ENCODE assay signal across 11 mouse cellular contexts in genomic region chr10:125321446-125322428, GRCm38 (mm10).
DNase-seq lines count a peak whose midpoint lies in the region; ATAC-seq and TF ChIP-seq lines count a peak whose summit lies in the region.
"Had no signal": no experiment of that assay in that cellular context is flagged by ENCODE, and none has a peak within 500 bp of the region (broad histone marks: within the 10 kb centered on the region; RNA-seq: fewer than 3 reads in every experiment).

No protein-coding gene starts in this region.

- peak; percentile 27; the same call in 1 of the 2 replicates for ATAC-seq in common myeloid progenitor, adult 5-6 weeks (replicated peaks; ENCODE audit: low read depth, poor library complexity, severe bottlenecking)
- ATAC-seq in forebrain, postnatal 0 days, result no peak

- H3K4me3 ChIP-seq in heart, embryonic 10.5 days, result no peak overlapping the region
- no peak overlapping the region for H3K4me3 ChIP-seq in forebrain, postnatal 0 days (ENCODE audit: low read depth, low read length)
- H3K4me3 ChIP-seq: megakaryocyte, embryonic 14.5 days had no signal

- H3K9me3 ChIP-seq in heart, embryonic 10.5 days, result no peaks in the 10 kb centered on the region
- H3K9me3 ChIP-seq in forebrain, postnatal 0 days (ENCODE audit: low read length), result no peaks in the 10 kb centered on the region
- H3K9me3 ChIP-seq: megakaryocyte, embryonic 14.5 days had no signal

- H3K4me2 ChIP-seq in forebrain, postnatal 0 days (ENCODE audit: low read depth), result no peak overlapping the region

- 60% methylated on average over 11 of the region's 11 CpGs for WGBS in heart, embryonic 10.5 days
- 82% methylated on average over 11 of the region's 11 CpGs for whole genome bisulfite sequencing in forebrain, postnatal 0 days

- H3K4me1 ChIP-seq in heart, embryonic 10.5 days, result no peaks in the 10 kb centered on the region
- no peaks in the 10 kb centered on the region for H3K4me1 ChIP-seq in forebrain, postnatal 0 days (ENCODE audit: insufficient read depth)
- H3K4me1 ChIP-seq: megakaryocyte, embryonic 14.5 days had no signal

- H3K27ac ChIP-seq in heart, embryonic 10.5 days, result no peak overlapping the region
- H3K27ac ChIP-seq in forebrain, postnatal 0 days (ENCODE audit: low read depth, low read length), result no peak overlapping the region

- H3K9ac ChIP-seq in forebrain, postnatal 0 days, result no peak overlapping the region

- no peaks in the 10 kb centered on the region for H3K27me3 ChIP-seq in heart, embryonic 10.5 days (ENCODE audit: insufficient read depth, poor library complexity, severe bottlenecking)
- H3K27me3 ChIP-seq in forebrain, postnatal 0 days (ENCODE audit: insufficient read depth, low read length), result no peaks in the 10 kb centered on the region
- H3K27me3 ChIP-seq: megakaryocyte, embryonic 14.5 days had no signal

- TF ChIP-seq CTCF in forebrain, postnatal 0 days (IDR thresholded peaks at IDR 0.05; ENCODE audit: low read depth), result no peak

- DNase-seq in heart, adult 18-20 months, result peak; percentile 49
- no peak for DNase-seq in heart, embryonic 10.5 days (ENCODE audit: low spot score)
- DNase-seq in heart, postnatal 4 days, result peak; percentile 31
- peak; percentile 80 for DNase-seq in lung, postnatal 25 days (ENCODE audit: low spot score)
- no peak for DNase-seq in forebrain, postnatal 0 days
- DNase-seq in retina, embryonic 14.5 days (ENCODE audit: low spot score), result no peak
- no peak for DNase-seq in gastrocnemius, postnatal 36 days
- DNase-seq: cerebellum, postnatal 14 days; right cerebral cortex, adult 18-20 months had no signal

- intact Hi-C loops in gastrocnemius, postnatal 36 days (cut with DNase I), result no loop called here

- H3K36me3 ChIP-seq in heart, embryonic 10.5 days, result no peaks in the 10 kb centered on the region
- H3K36me3 ChIP-seq in forebrain, postnatal 0 days (ENCODE audit: insufficient read depth), result no peaks in the 10 kb centered on the region

Comparison
In these comparisons a context has a peak if more than half of its experiments do, and no peak if none do; other contexts are left out.
1. DNase-seq: peak in heart, adult 18-20 months (2 of 2), heart, postnatal 4 days (single experiment) and lung, postnatal 25 days (single experiment); none in heart, embryonic 10.5 days (single experiment), forebrain, postnatal 0 days (single experiment), retina, embryonic 14.5 days (single experiment) and gastrocnemius, postnatal 36 days (0 of 2).